Mouse (Mus musculus): ENCODE measurements around the gene Hebp2. TPM values are rescaled to one million over a fixed set of nuclear protein-coding genes. Genes with fewer than 3 reads are reported as not detected.

The Hebp2 gene
- polyA plus RNA-seq, 1 experiment from 2014 or later, result 13.5 TPM

- H3K4me2 ChIP-seq, result no peak overlapping the region
- H3K4me1 ChIP-seq, result peaks cover 19% of the 10 kb centered on the region
- H3K9ac ChIP-seq, result no peak overlapping the region
- whole genome bisulfite sequencing, result 70% methylated on average over 3 of the region's 3 CpGs
- H3K9me3 ChIP-seq, result no peaks in the 10 kb centered on the region
- peaks cover 22% of the 10 kb centered on the region for H3K36me3 ChIP-seq
- no peaks in the 10 kb centered on the region for H3K27me3 ChIP-seq (replicated peaks)
- no peak for ATAC-seq (ENCODE audit: extremely low read depth, insufficient number of reproducible peaks, low FRiP score, low TSS enrichment)
- H3K4me3 ChIP-seq, result no peak overlapping the region
- no peak overlapping the region for H3K27ac ChIP-seq (replicated peaks)
Observed at GRCm38 (mm10) chr10:18510663-18511062, 35.2 kb downstream of the Hebp2 start.

- H3K4me1 ChIP-seq, result peaks cover 19% of the 10 kb centered on the region
- no peak overlapping the region for H3K4me2 ChIP-seq
- no peak for ATAC-seq (ENCODE audit: extremely low read depth, insufficient number of reproducible peaks, low FRiP score, low TSS enrichment)
- H3K4me3 ChIP-seq, result no peak overlapping the region
- peaks cover 21% of the 10 kb centered on the region for H3K36me3 ChIP-seq
- H3K9me3 ChIP-seq, result no peaks in the 10 kb centered on the region
- no peaks in the 10 kb centered on the region for H3K27me3 ChIP-seq (replicated peaks)
- H3K9ac ChIP-seq, result 0 out of 2 replicates have a peak overlapping the region, but pooled peaks have one; percentile 10
- H3K27ac ChIP-seq (replicated peaks), result no peak overlapping the region
- 87% methylated on average over 1 of the region's 1 CpGs for WGBS
Observed at GRCm38 (mm10) chr10:18508586-18508985, 37.3 kb downstream of the Hebp2 start.

GRCm38 (mm10) chr10:18507869-18508473, 37.9 kb downstream of the Hebp2 start:
- H3K9ac ChIP-seq, result no peak overlapping the region
- 69% methylated on average over 2 of the region's 2 CpGs for WGBS
- H3K36me3 ChIP-seq, result peaks cover 23% of the 10 kb centered on the region

GRCm38 (mm10) chr10:18506501-18506946, 39.4 kb downstream of the Hebp2 start:
- Histone ChIP-seq H3K9ac (no peak overlapping the region), H3K4me3 (no peak overlapping the region), H3K27me3 (replicated peaks) (no peaks in the 10 kb centered on the region), H3K9me3 (no peaks in the 10 kb centered on the region), H3K27ac (replicated peaks) (no peak overlapping the region), H3K4me2 (no peak overlapping the region), H3K4me1 (peaks cover 19% of the 10 kb centered on the region), H3K36me3 (peaks cover 29% of the 10 kb centered on the region)
- WGBS, result 69% methylated on average over 6 of the region's 6 CpGs
- no peak for ATAC-seq (ENCODE audit: extremely low read depth, insufficient number of reproducible peaks, low FRiP score, low TSS enrichment)

More at GRCm38 (mm10) chr10:18507869-18508473, 37.9 kb downstream of the Hebp2 start:
- H3K4me2 ChIP-seq, result no peak overlapping the region
- H3K27ac ChIP-seq (replicated peaks), result no peak overlapping the region
- H3K4me3 ChIP-seq, result no peak overlapping the region
- no peak for ATAC-seq (ENCODE audit: extremely low read depth, insufficient number of reproducible peaks, low FRiP score, low TSS enrichment)
- peaks cover 19% of the 10 kb centered on the region for H3K4me1 ChIP-seq
- no peaks in the 10 kb centered on the region for H3K27me3 ChIP-seq (replicated peaks)
- H3K9me3 ChIP-seq, result no peaks in the 10 kb centered on the region

- WGBS, result 73% methylated on average over 10 of the region's 10 CpGs
- Histone ChIP-seq H3K9me3 (no peaks in the 10 kb centered on the region), H3K27ac (replicated peaks) (no peak overlapping the region), H3K4me1 (peaks cover 19% of the 10 kb centered on the region), H3K27me3 (replicated peaks) (no peaks in the 10 kb centered on the region), H3K36me3 (peaks cover 33% of the 10 kb centered on the region), H3K4me3 (no peak overlapping the region), H3K4me2 (no peak overlapping the region), H3K9ac (no peak overlapping the region)
- ATAC-seq (ENCODE audit: extremely low read depth, insufficient number of reproducible peaks, low FRiP score, low TSS enrichment), result no peak
Observed at GRCm38 (mm10) chr10:18505690-18506089, 40.2 kb downstream of the Hebp2 start.

- Histone ChIP-seq H3K4me3 (no peak overlapping the region), H3K9ac (no peak overlapping the region), H3K9me3 (no peaks in the 10 kb centered on the region), H3K27ac (replicated peaks) (no peak overlapping the region), H3K4me1 (peaks cover 12% of the 10 kb centered on the region), H3K36me3 (peaks cover 57% of the 10 kb centered on the region), H3K27me3 (replicated peaks) (no peaks in the 10 kb centered on the region), H3K4me2 (no peak overlapping the region)
- WGBS, result 87% methylated on average over 3 of the region's 3 CpGs
- no peak for ATAC-seq (ENCODE audit: extremely low read depth, insufficient number of reproducible peaks, low FRiP score, low TSS enrichment)
Observed at GRCm38 (mm10) chr10:18501997-18502396, 43.9 kb downstream of the Hebp2 start.

GRCm38 (mm10) chr10:18497066-18497465, 48.8 kb downstream of the Hebp2 start:
- 79% methylated on average over 7 of the region's 7 CpGs for WGBS
- peaks cover 39% of the 10 kb centered on the region for H3K36me3 ChIP-seq

GRCm38 (mm10) chr10:18494249-18494648, 51.6 kb downstream of the Hebp2 start:
- Histone ChIP-seq H3K4me3 (no peak overlapping the region), H3K4me1 (peaks cover 57% of the 10 kb centered on the region), H3K27ac (replicated peaks) (peak overlapping the region; percentile 66), H3K9ac (0 out of 2 replicates have a peak overlapping the region, but pooled peaks have one; percentile 37), H3K9me3 (no peaks in the 10 kb centered on the region), H3K27me3 (replicated peaks) (no peaks in the 10 kb centered on the region), H3K4me2 (no peak overlapping the region), H3K36me3 (peaks cover 14% of the 10 kb centered on the region)
- ATAC-seq (ENCODE audit: extremely low read depth, insufficient number of reproducible peaks, low FRiP score, low TSS enrichment), result no peak
- 28% methylated on average over 7 of the region's 7 CpGs for WGBS

More at GRCm38 (mm10) chr10:18497066-18497465, 48.8 kb downstream of the Hebp2 start:
- no peak for ATAC-seq (ENCODE audit: extremely low read depth, insufficient number of reproducible peaks, low FRiP score, low TSS enrichment)
- Histone ChIP-seq H3K27me3 (replicated peaks) (no peaks in the 10 kb centered on the region), H3K9ac (no peak overlapping the region), H3K4me3 (no peak overlapping the region), H3K9me3 (no peaks in the 10 kb centered on the region), H3K27ac (replicated peaks) (no peak overlapping the region), H3K4me1 (peaks cover 28% of the 10 kb centered on the region), H3K4me2 (no peak overlapping the region)

- peaks cover 58% of the 10 kb centered on the region for H3K4me1 ChIP-seq
- H3K27me3 ChIP-seq (replicated peaks), result no peaks in the 10 kb centered on the region
- H3K36me3 ChIP-seq, result peaks cover 4% of the 10 kb centered on the region
- ATAC-seq (ENCODE audit: extremely low read depth, insufficient number of reproducible peaks, low FRiP score, low TSS enrichment), result no peak
- H3K9me3 ChIP-seq, result no peaks in the 10 kb centered on the region
- no peak overlapping the region for H3K4me3 ChIP-seq
- H3K9ac ChIP-seq, result no peak overlapping the region
- 53% methylated on average over 11 of the region's 11 CpGs for WGBS
- peak overlapping the region; percentile 66 for H3K27ac ChIP-seq (replicated peaks)
- H3K4me2 ChIP-seq, result no peak overlapping the region
Observed at GRCm38 (mm10) chr10:18493010-18493894, 52.6 kb downstream of the Hebp2 start.

- no peaks in the 10 kb centered on the region for H3K36me3 ChIP-seq
- peaks cover 58% of the 10 kb centered on the region for H3K4me1 ChIP-seq
- ATAC-seq (ENCODE audit: extremely low read depth, insufficient number of reproducible peaks, low FRiP score, low TSS enrichment), result no peak
- no peaks in the 10 kb centered on the region for H3K9me3 ChIP-seq
- H3K4me3 ChIP-seq, result no peak overlapping the region
- no peak overlapping the region for H3K4me2 ChIP-seq
- no peaks in the 10 kb centered on the region for H3K27me3 ChIP-seq (replicated peaks)
- WGBS, result 27% methylated on average over 4 of the region's 4 CpGs
- H3K9ac ChIP-seq, result no peak overlapping the region
- 0 out of 2 replicates have a peak overlapping the region, but pooled peaks have one; percentile 6 for H3K27ac ChIP-seq (replicated peaks)
Observed at GRCm38 (mm10) chr10:18491952-18492351, 53.9 kb downstream of the Hebp2 start.

- WGBS, result 81% methylated on average over 10 of the region's 10 CpGs
Observed at GRCm38 (mm10) chr10:18489936-18490335, 55.9 kb downstream of the Hebp2 start.

More at GRCm38 (mm10) chr10:18489936-18490335, 55.9 kb downstream of the Hebp2 start:
- Histone ChIP-seq H3K27me3 (replicated peaks) (no peaks in the 10 kb centered on the region), H3K4me3 (no peak overlapping the region), H3K4me2 (no peak overlapping the region), H3K9me3 (no peaks in the 10 kb centered on the region), H3K4me1 (peaks cover 60% of the 10 kb centered on the region), H3K36me3 (no peaks in the 10 kb centered on the region), H3K9ac (no peak overlapping the region), H3K27ac (replicated peaks) (no peak overlapping the region)
- no peak for ATAC-seq (ENCODE audit: extremely low read depth, insufficient number of reproducible peaks, low FRiP score, low TSS enrichment)
